Mouse (Mus musculus): ENCODE data around the gene Il4i1. TPM values are rescaled to one million over a fixed set of nuclear protein-coding genes. Genes with fewer than 3 reads are reported as not detected.

Gene Il4i1
- polyA plus RNA-seq, 1 experiment, result 4.7 TPM

GRCm38 (mm10) chr7:44847772-44848171 lies 31.6 kb downstream of the Il4i1 start:
- Histone ChIP-seq H3K27ac (ENCODE audit: insufficient read depth, low read length) (no peak overlapping the region), H3K36me3 (ENCODE audit: control insufficient read depth, insufficient read depth, low read length, poor library complexity, severe bottlenecking) (no peaks in the 10 kb centered on the region; the same call in none of the 2 replicates)
- TF ChIP-seq EP300 (IDR thresholded peaks at IDR 0.05; ENCODE audit: insufficient read depth, low read depth, low read length), result no peak
- no peak for TF ChIP-seq CTCF (IDR thresholded peaks at IDR 0.05; ENCODE audit: low read depth, low read length)
- no peak for TF ChIP-seq POLR2A (IDR thresholded peaks at IDR 0.05; ENCODE audit: insufficient read depth, low read length)

GRCm38 (mm10) chr7:44848561-44849415 lies 32.6 kb downstream of the Il4i1 start, which contains the start of the genes Akt1s1 and Tbc1d17:
Gene Akt1s1 (plus strand): TSS chr7:44848991.
Gene Tbc1d17 (minus strand): TSS chr7:44849079.
- no peaks in the 10 kb centered on the region; the same call in 1 of the 2 replicates for H3K36me3 ChIP-seq (ENCODE audit: control insufficient read depth, insufficient read depth, low read length, poor library complexity, severe bottlenecking)
- H3K4me3 ChIP-seq (ENCODE audit: low read depth, low read length), result peak within 1 kb of the TSS; percentile 88
- peak within 1 kb of the TSS; percentile 69 for H3K9ac ChIP-seq (ENCODE audit: low read depth, poor library complexity, severe bottlenecking)
- no peaks in the 10 kb centered on the region for H3K9me3 ChIP-seq (replicated peaks; ENCODE audit: control insufficient read depth, insufficient read depth, low read length, poor library complexity, severe bottlenecking)
- TF ChIP-seq POLR2A (IDR thresholded peaks at IDR 0.05; ENCODE audit: insufficient read depth, low read length) (peak; percentile 56), EP300 (IDR thresholded peaks at IDR 0.05; ENCODE audit: insufficient read depth, low read depth, low read length) (no peak; the same call in 1 of the 2 replicates), CTCF (IDR thresholded peaks at IDR 0.05; ENCODE audit: low read depth, low read length) (no peak)
- H3K27me3 ChIP-seq (ENCODE audit: control insufficient read depth, insufficient read depth, low read length, poor library complexity, severe bottlenecking), result no peaks in the 10 kb centered on the region
- H3K4me1 ChIP-seq (ENCODE audit: control insufficient read depth, insufficient read depth, low read length), result no peaks in the 10 kb centered on the region
- H3K27ac ChIP-seq (ENCODE audit: insufficient read depth, low read length), result peak within 1 kb of the TSS; percentile 77

More at GRCm38 (mm10) chr7:44847772-44848171, 31.6 kb downstream of the Il4i1 start:
- H3K4me3 ChIP-seq (ENCODE audit: low read depth, low read length), result peak overlapping the region; percentile 73
- H3K27me3 ChIP-seq (ENCODE audit: control insufficient read depth, insufficient read depth, low read length, poor library complexity, severe bottlenecking), result no peaks in the 10 kb centered on the region
- no peak overlapping the region for H3K9ac ChIP-seq (ENCODE audit: low read depth, poor library complexity, severe bottlenecking)
- H3K9me3 ChIP-seq (replicated peaks; ENCODE audit: control insufficient read depth, insufficient read depth, low read length, poor library complexity, severe bottlenecking), result no peaks in the 10 kb centered on the region
- no peaks in the 10 kb centered on the region for H3K4me1 ChIP-seq (ENCODE audit: control insufficient read depth, insufficient read depth, low read length)

GRCm38 (mm10) chr7:44849416-44850111 lies 33.4 kb downstream of the Il4i1 start:
- Histone ChIP-seq H3K27me3 (ENCODE audit: control insufficient read depth, insufficient read depth, low read length, poor library complexity, severe bottlenecking) (no peaks in the 10 kb centered on the region), H3K4me3 (ENCODE audit: low read depth, low read length) (peak overlapping the region; percentile 88), H3K4me1 (ENCODE audit: control insufficient read depth, insufficient read depth, low read length) (no peaks in the 10 kb centered on the region), H3K36me3 (ENCODE audit: control insufficient read depth, insufficient read depth, low read length, poor library complexity, severe bottlenecking) (no peaks in the 10 kb centered on the region), H3K9ac (ENCODE audit: low read depth, poor library complexity, severe bottlenecking) (peak overlapping the region; percentile 69), H3K27ac (ENCODE audit: insufficient read depth, low read length) (peak overlapping the region; percentile 77), H3K9me3 (replicated peaks; ENCODE audit: control insufficient read depth, insufficient read depth, low read length, poor library complexity, severe bottlenecking) (no peaks in the 10 kb centered on the region)
- TF ChIP-seq CTCF (IDR thresholded peaks at IDR 0.05; ENCODE audit: low read depth, low read length) (no peak), EP300 (IDR thresholded peaks at IDR 0.05; ENCODE audit: insufficient read depth, low read depth, low read length) (0 out of 2 replicates have a peak, but pooled peaks have one; percentile 57), POLR2A (IDR thresholded peaks at IDR 0.05; ENCODE audit: insufficient read depth, low read length) (peak; percentile 75)

GRCm38 (mm10) chr7:44850146-44850545 lies 34.0 kb downstream of the Il4i1 start:
- no peak for TF ChIP-seq CTCF (IDR thresholded peaks at IDR 0.05; ENCODE audit: low read depth, low read length)
- H3K4me3 ChIP-seq (ENCODE audit: low read depth, low read length), result peak overlapping the region; percentile 88
- no peaks in the 10 kb centered on the region for H3K9me3 ChIP-seq (replicated peaks; ENCODE audit: control insufficient read depth, insufficient read depth, low read length, poor library complexity, severe bottlenecking)
- H3K9ac ChIP-seq (ENCODE audit: low read depth, poor library complexity, severe bottlenecking), result peak overlapping the region; percentile 69
- H3K27me3 ChIP-seq (ENCODE audit: control insufficient read depth, insufficient read depth, low read length, poor library complexity, severe bottlenecking), result no peaks in the 10 kb centered on the region
- H3K4me1 ChIP-seq (ENCODE audit: control insufficient read depth, insufficient read depth, low read length), result no peaks in the 10 kb centered on the region
- peak overlapping the region; percentile 54 for H3K27ac ChIP-seq (ENCODE audit: insufficient read depth, low read length)
- no peaks in the 10 kb centered on the region for H3K36me3 ChIP-seq (ENCODE audit: control insufficient read depth, insufficient read depth, low read length, poor library complexity, severe bottlenecking)

GRCm38 (mm10) chr7:44850789-44851624 lies 34.8 kb downstream of the Il4i1 start:
- no peaks in the 10 kb centered on the region for H3K9me3 ChIP-seq (replicated peaks; ENCODE audit: control insufficient read depth, insufficient read depth, low read length, poor library complexity, severe bottlenecking)
- H3K27ac ChIP-seq (ENCODE audit: insufficient read depth, low read length), result no peak overlapping the region
- H3K36me3 ChIP-seq (ENCODE audit: control insufficient read depth, insufficient read depth, low read length, poor library complexity, severe bottlenecking), result no peaks in the 10 kb centered on the region
- no peak for TF ChIP-seq POLR2A (IDR thresholded peaks at IDR 0.05; ENCODE audit: insufficient read depth, low read length)
- no peak for TF ChIP-seq CTCF (IDR thresholded peaks at IDR 0.05; ENCODE audit: low read depth, low read length)
- no peak for TF ChIP-seq EP300 (IDR thresholded peaks at IDR 0.05; ENCODE audit: insufficient read depth, low read depth, low read length)
- peak overlapping the region; percentile 69 for H3K9ac ChIP-seq (ENCODE audit: low read depth, poor library complexity, severe bottlenecking)
- no peaks in the 10 kb centered on the region for H3K27me3 ChIP-seq (ENCODE audit: control insufficient read depth, insufficient read depth, low read length, poor library complexity, severe bottlenecking)
- no peaks in the 10 kb centered on the region for H3K4me1 ChIP-seq (ENCODE audit: control insufficient read depth, insufficient read depth, low read length)
- peak overlapping the region; percentile 88 for H3K4me3 ChIP-seq (ENCODE audit: low read depth, low read length)

Measured in ES-Bruce4 (cell line).